Mouse (Mus musculus) heart, embryonic 12.5 days (tissue): Measurements from ENCODE around the gene Olfr53. TPM values are rescaled to one million over a fixed set of nuclear protein-coding genes. Genes with fewer than 3 reads are reported as not detected.

ENCODE experiments used
- polyA plus RNA-seq: library from polyadenylated mRNA; unstranded; fragments of >200 nt; fragmentation: Nextera tagmentation; extraction: Ambion mirVana; gene quantifications from 2 replicates; pipeline ENCODE4 v1.2.1, GENCODE M21; 2016

Olfr53 gene
- polyA plus RNA-seq, 1 experiment from 2014 or later, result not detected

Other genes starting within 250 kb of the Olfr53 start
- not detected in 2 replicates for gene Olfr531, start 243.5 kb upstream of the Olfr53 start, polyA plus RNA-seq
- gene Olfr532, start 224.8 kb upstream of the Olfr53 start, polyA plus RNA-seq, result not detected in 2 replicates
- gene Olfr533, start 183.1 kb upstream of the Olfr53 start, polyA plus RNA-seq, result not detected in 2 replicates
- not detected in 2 replicates for gene Olfr535, start 162.2 kb upstream of the Olfr53 start, polyA plus RNA-seq
- gene Olfr536, start 139.1 kb upstream of the Olfr53 start, polyA plus RNA-seq, result not detected in 2 replicates
- not detected in 2 replicates for gene Olfr538, start 78.6 kb upstream of the Olfr53 start, polyA plus RNA-seq
- 0.03 TPM in 1 of 2 replicates, not detected in the other for gene Olfr46, start 45.2 kb upstream of the Olfr53 start, polyA plus RNA-seq
- gene Olfr61, start 17.5 kb upstream of the Olfr53 start, polyA plus RNA-seq, result not detected in 2 replicates
- not detected in 2 replicates for gene Olfr539, start 13.5 kb downstream of the Olfr53 start, polyA plus RNA-seq
- gene Olfr45, start 35.5 kb downstream of the Olfr53 start, polyA plus RNA-seq, result not detected in 2 replicates
- not detected in 2 replicates for gene Olfr541, start 50.8 kb downstream of the Olfr53 start, polyA plus RNA-seq
- not detected in 2 replicates for gene Cyp2e1, start 117.3 kb downstream of the Olfr53 start, polyA plus RNA-seq
- 0.13 and 0.31 TPM in 2 replicates for gene Syce1, start 141.4 kb downstream of the Olfr53 start, polyA plus RNA-seq
- gene Zfp941, start 175.7 kb downstream of the Olfr53 start, polyA plus RNA-seq, result 0.95 and 0.96 TPM in 2 replicates
- gene Urah, start 188.6 kb downstream of the Olfr53 start, polyA plus RNA-seq, result 0.55 TPM in 1 of 2 replicates, not detected in the other
- gene Scgb1c1, start 199.1 kb downstream of the Olfr53 start, polyA plus RNA-seq, result not detected in 2 replicates
- gene Odf3, start 201.4 kb downstream of the Olfr53 start, polyA plus RNA-seq, result not detected in 2 replicates
- gene Gm45785, start 209.9 kb downstream of the Olfr53 start, polyA plus RNA-seq, result not detected in 2 replicates
- 42.7 and 48.0 TPM in 2 replicates for gene Ric8a, start 210.5 kb downstream of the Olfr53 start, polyA plus RNA-seq
- gene Bet1l, start 211.1 kb downstream of the Olfr53 start, polyA plus RNA-seq, result 27.7 and 29.3 TPM in 2 replicates
- 187 and 188 TPM in 2 replicates for gene Psmd13, start 235.5 kb downstream of the Olfr53 start, polyA plus RNA-seq
- 40.9 and 41.6 TPM in 2 replicates for gene Sirt3, start 235.9 kb downstream of the Olfr53 start, polyA plus RNA-seq